Mouse (Mus musculus): ENCODE results near the gene Tmem150c.

DNA sequence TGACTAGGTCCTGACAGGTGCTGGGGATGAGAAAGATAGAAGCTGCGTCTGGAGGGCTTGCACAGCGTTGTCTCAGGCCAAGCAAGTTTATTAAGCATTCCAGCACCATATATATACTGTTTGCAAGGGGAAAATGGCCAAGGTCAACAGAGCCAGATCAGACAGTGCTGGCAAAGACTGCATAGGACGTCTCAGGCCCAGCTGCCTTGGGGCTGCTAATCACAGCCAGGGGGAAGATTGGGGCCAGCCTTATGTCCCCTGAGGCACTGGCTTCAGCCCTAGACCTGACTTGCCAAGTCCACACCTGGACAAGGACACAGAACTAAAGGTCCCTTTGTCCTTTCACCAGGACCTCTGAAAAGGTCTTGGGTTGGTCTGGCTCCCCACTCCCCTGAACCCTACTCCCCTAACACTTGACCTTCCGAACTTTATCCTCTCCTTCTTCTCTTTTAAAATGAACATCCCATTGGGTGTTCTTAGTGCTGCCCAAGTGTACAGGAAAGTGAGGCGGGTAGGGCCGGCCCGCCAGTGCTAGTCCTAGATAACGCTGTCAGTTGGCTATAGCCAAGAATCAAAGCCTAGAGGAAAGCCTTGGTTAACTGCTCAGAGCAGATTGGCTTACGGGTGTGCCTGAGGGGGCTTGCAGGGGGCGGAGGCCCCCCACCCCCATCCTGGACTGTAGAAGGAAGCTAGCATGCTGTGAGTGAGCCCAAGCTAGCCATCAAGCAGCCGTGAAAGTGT is 104.6 kb downstream of the Tmem150c start:
- no peak for TF ChIP-seq GATA1 (IDR thresholded peaks at IDR 0.05; ENCODE audit: low read length)
- no peak for TF ChIP-seq TAL1 (IDR thresholded peaks at IDR 0.05; ENCODE audit: low read length)
